Mouse (Mus musculus) ES-E14 (cell line): ENCODE data around the gene Pitpnc1. TPM values are rescaled to one million over a fixed set of nuclear protein-coding genes. Genes with fewer than 3 reads are reported as not detected.

Source experiments
- DNase-seq: peaks from one replicate; pipeline ENCODE4 v3.0.0-alpha.2; 2013; ENCODE audit warnings: low read depth, low spot score
- H3K27ac ChIP-seq: 2 replicates; pipeline ENCODE4 v1.5.1; 2012; ENCODE audit warnings: low read depth, mild to moderate bottlenecking, low read length, moderate library complexity, mixed read lengths; ENCODE audit not compliant: poor library complexity, insufficient read depth, severe bottlenecking
- H3K36me3 ChIP-seq: 2 replicates; pipeline ENCODE4 v1.6.1; 2012; ENCODE audit warnings: mild to moderate bottlenecking, low read length, moderate library complexity, mixed read lengths; ENCODE audit not compliant: control insufficient read depth, poor library complexity, insufficient read depth, severe bottlenecking
- H3K4me1 ChIP-seq, 2 experiments: fragments of 150-350 bp in 1 of 2; sonication (generic) in 1 of 2; 2 replicates each; pipeline ENCODE4 v1.6.1; 2012; ENCODE audit warnings: low read length in 2 of 2, mild to moderate bottlenecking in 1 of 2, mixed read lengths in 1 of 2; ENCODE audit not compliant: control insufficient read depth in 2 of 2, insufficient read depth in 2 of 2, poor library complexity in 1 of 2
- H3K4me3 ChIP-seq, 2 experiments: fragments of 150-350 bp in 1 of 2; sonication (generic) in 1 of 2; 2 replicates each; pipeline ENCODE4 v1.5.1; 2012; ENCODE audit warnings: low read length in 2 of 2, low read depth in 1 of 2, mild to moderate bottlenecking in 1 of 2, mixed read lengths in 1 of 2; ENCODE audit not compliant: insufficient read depth in 1 of 2, poor library complexity in 1 of 2, severe bottlenecking in 1 of 2
- H3K9ac ChIP-seq: 2 replicates; pipeline ENCODE4 v1.6.1; 2012; ENCODE audit warnings: low read depth, mild to moderate bottlenecking, low read length, mixed read lengths; ENCODE audit not compliant: poor library complexity, insufficient read depth, severe bottlenecking
- H3K9me3 ChIP-seq: fragments of 150-350 bp; sonication (generic); 2 replicates; pipeline ENCODE4 v1.6.1; 2012; ENCODE audit warnings: low read depth, mild to moderate bottlenecking, low read length; ENCODE audit not compliant: control insufficient read depth, insufficient read depth
- CHD2 ChIP-seq: IDR thresholded peaks from 2 replicates; pipeline ENCODE4 v1.6.1; 2014; ENCODE audit warnings: mild to moderate bottlenecking, low read depth, low read length, inconsistent platforms
- HCFC1 ChIP-seq: IDR thresholded peaks from 2 replicates; pipeline ENCODE4 v1.6.1; 2012; ENCODE audit warnings: low read length, inconsistent platforms, borderline replicate concordance; ENCODE audit not compliant: insufficient read depth
- MAFK ChIP-seq: IDR thresholded peaks from 2 replicates; pipeline ENCODE4 v1.6.1; 2014; ENCODE audit warnings: mild to moderate bottlenecking, low read depth, low read length, inconsistent platforms; ENCODE audit not compliant: insufficient read depth
- ZC3H11A ChIP-seq: IDR thresholded peaks from 2 replicates; pipeline ENCODE4 v1.6.1; 2012; ENCODE audit warnings: low read depth, mild to moderate bottlenecking, inconsistent platforms, low read length, borderline replicate concordance
- ZNF384 ChIP-seq: IDR thresholded peaks from 2 replicates; pipeline ENCODE4 v1.6.1; 2012; ENCODE audit warnings: low read depth, low read length, inconsistent platforms
- in situ Hi-C, 2 experiments: fragments of 600-800 bp; cut with MboI; formaldehyde crosslinking; loops; one replicate each; pipeline ENCODE4 v1.15.1; 2025; ENCODE audit warnings: low sequenced_read_pairs in 2 of 2, inconsistent platforms in 1 of 2; ENCODE audit not compliant: unreplicated experiment in 2 of 2
- total RNA-seq: library from RNA; depleted of rRNA; stranded (reverse); fragments of 300-350 nt; gene quantifications from 2 replicates; pipeline ENCODE4 v1.2.3, GENCODE M21; 2012

Gene Pitpnc1
- total RNA-seq, 1 experiment = 37.3 TPM

GRCm38 (mm10) chr11:107272351-107272975, 198.0 kb downstream of the Pitpnc1 start:
- Histone ChIP-seq H3K4me1 (peaks cover 4 to 18% of the 10 kb centered on the region in 2 experiments; a peak in 3 of 4 replicates), H3K9ac (no peak overlapping the region), H3K36me3 (peaks cover 7% of the 10 kb centered on the region; the same call in 1 of the 2 replicates), H3K27ac (no peak overlapping the region), H3K9me3 (no peaks in the 10 kb centered on the region), H3K4me3 (no peak overlapping the region)
- TF ChIP-seq MAFK (no peak), ZC3H11A (no peak), ZNF384 (no peak), CHD2 (no peak), HCFC1 (no peak)
- DNase-seq = no peak
- in situ Hi-C loops = no loop called here

GRCm38 (mm10) chr11:107270564-107270963, 199.9 kb downstream of the Pitpnc1 start:
- Histone ChIP-seq H3K36me3 (peaks cover 7% of the 10 kb centered on the region; the same call in 1 of the 2 replicates), H3K9ac (no peak overlapping the region), H3K27ac (no peak overlapping the region), H3K4me3 (no peak overlapping the region), H3K4me1 (peaks cover 0 to 4% of the 10 kb centered on the region in 2 experiments; a peak in 1 of 4 replicates), H3K9me3 (no peaks in the 10 kb centered on the region)
- DNase-seq = no peak
- TF ChIP-seq ZC3H11A (no peak), MAFK (no peak), HCFC1 (no peak)
- in situ Hi-C loops = no loop called here

- DNase-seq = no peak
- no peak overlapping the region for H3K9ac ChIP-seq
- no peaks in the 10 kb centered on the region for H3K9me3 ChIP-seq
- no peak overlapping the region for H3K27ac ChIP-seq
- H3K4me1 ChIP-seq = peaks cover 0 to 19% of the 10 kb centered on the region in 2 experiments; a peak in 3 of 4 replicates
- in situ Hi-C loops = no loop called here
- no peak for TF ChIP-seq CHD2
- TF ChIP-seq MAFK = no peak
- TF ChIP-seq ZC3H11A = no peak
- no peak for TF ChIP-seq HCFC1
- H3K36me3 ChIP-seq = peaks cover 4% of the 10 kb centered on the region; the same call in 1 of the 2 replicates
- H3K4me3 ChIP-seq = no peak overlapping the region
These were observed 203.0 kb downstream of the Pitpnc1 start for GRCm38 (mm10) chr11:107267522-107267921.

- TF ChIP-seq ZNF384 (no peak), ZC3H11A (no peak), HCFC1 (no peak), CHD2 (no peak), MAFK (no peak)
- Histone ChIP-seq H3K4me1 (peaks cover 0 to 17% of the 10 kb centered on the region in 2 experiments; a peak in 3 of 4 replicates), H3K9me3 (no peaks in the 10 kb centered on the region), H3K4me3 (no peak overlapping the region), H3K9ac (no peak overlapping the region), H3K27ac (no peak overlapping the region), H3K36me3 (0 out of 2 replicates have a peak, but pooled peaks cover 1% of the 10 kb centered on the region)
- in situ Hi-C loops = no loop called here
- no peak for DNase-seq
These were observed 204.6 kb downstream of the Pitpnc1 start for GRCm38 (mm10) chr11:107265861-107266260.
